Mouse (Mus musculus) adrenal gland, postnatal 36 days (tissue): ENCODE measurements around the gene Nop53. TPM values are rescaled to one million over a fixed set of nuclear protein-coding genes. Genes with fewer than 3 reads are reported as not detected.
A peak's percentile ranks its signal among the peaks of the same experiment; 100 is the strongest.

Experiments used
- DNase-seq, 2 experiments: peaks; one replicate each; pipeline ENCODE4 v3.0.0; 2021; ENCODE audit warnings: mixed read lengths in 1 of 2
- total RNA-seq, 2 experiments: library from RNA; stranded (reverse); gene quantifications; 2 replicates each; pipeline ENCODE4 v1.2.3; 2021

Gene Nop53
- total RNA-seq, 2 experiments from 2014 or later, result 181 to 189 TPM

- no peak for DNase-seq
Measured at GRCm38 (mm10) chr7:15960691-15961090, 14.8 kb upstream of the Nop53 start.

- DNase-seq, result no peak
Measured at GRCm38 (mm10) chr7:15956143-15956542, 10.3 kb upstream of the Nop53 start.

DNA sequence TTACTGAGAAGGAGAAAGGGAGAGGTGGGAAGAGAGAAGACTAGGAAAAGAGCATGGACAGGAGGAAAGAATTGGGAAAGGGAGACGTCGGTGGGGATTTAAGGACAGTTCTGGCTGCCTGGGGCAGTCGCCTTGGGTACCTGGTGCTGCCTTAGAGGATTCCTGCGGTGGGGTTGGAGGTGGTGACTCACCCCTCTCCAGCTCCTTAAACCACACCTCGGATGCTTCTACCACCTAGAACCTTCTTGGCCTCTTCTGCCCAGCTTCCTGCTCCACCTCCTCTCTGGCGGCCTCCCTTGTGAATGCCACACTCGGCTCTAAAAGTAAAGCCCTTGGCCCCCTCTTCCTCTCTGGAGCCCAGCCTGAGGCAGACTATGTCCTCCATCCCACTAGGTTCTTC is 9.6 kb upstream of the Nop53 start:
- DNase-seq, result no peak

- peak; percentile 25 to 61 for DNase-seq
Measured at GRCm38 (mm10) chr7:15954978-15955443, 9.1 kb upstream of the Nop53 start.

- no peak for DNase-seq
Measured at GRCm38 (mm10) chr7:15954436-15954835, 8.6 kb upstream of the Nop53 start.

DNA sequence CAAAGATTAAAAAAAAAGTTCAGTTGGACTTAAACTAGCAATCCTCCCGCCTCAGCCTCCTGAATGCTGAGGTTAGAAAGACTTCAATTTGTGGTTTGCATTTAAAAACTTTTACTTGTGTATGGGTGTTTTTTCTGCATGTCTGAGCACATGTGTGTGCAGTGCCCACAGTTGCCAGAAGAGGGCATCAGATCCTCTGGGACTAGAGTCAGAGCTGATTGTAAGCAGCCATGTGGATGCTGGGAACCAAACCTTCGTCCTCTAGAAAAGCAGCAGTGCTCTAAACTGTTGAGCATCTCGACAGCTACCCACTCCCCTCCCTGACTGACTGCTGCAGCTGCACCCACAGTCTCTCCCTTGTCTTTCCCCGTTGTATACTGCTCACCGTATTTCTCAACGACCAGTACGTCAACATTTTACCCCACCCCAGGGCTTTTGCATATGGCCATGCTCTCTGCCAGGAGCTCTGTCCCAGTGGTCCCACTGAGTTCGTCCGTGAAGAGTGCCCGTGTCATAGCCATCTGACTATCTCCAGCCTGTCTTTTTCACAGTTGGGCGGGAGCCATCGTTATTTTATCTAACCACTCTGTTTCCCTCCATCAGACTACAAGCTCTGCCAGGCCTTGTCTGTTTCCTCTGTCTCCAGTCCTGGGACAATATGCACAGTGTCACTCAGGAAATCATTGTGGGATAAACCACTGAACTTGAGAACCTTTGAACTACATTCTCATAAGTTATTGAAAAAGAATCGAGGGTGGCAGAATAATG is 7.6 kb upstream of the Nop53 start:
- no peak for DNase-seq

- DNase-seq, result no peak
Measured at GRCm38 (mm10) chr7:15952416-15952815, 6.5 kb upstream of the Nop53 start.

DNA sequence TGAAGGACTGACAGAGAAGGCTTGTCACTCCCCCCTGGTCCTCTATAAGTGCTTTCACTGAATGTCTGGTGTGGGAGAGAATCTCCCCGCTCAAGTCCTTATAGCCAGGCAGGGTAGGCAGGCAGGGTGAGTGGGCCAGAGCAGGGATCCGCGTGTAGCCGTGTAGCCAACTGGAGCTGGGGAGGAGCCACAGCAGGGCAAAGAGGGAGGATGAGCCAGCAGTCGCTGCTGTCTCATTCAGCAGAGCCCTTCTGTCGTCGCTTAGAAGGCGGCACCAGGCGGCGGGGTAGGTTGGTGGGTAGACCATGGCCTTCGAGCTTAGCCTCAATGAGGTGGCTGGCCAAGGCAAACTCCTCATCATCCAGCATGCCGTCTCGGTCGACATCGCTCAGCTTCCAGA is 4.1 kb upstream of the Nop53 start:
- DNase-seq, result no peak

- no peak for DNase-seq
Measured at GRCm38 (mm10) chr7:15949216-15949790, 3.4 kb upstream of the Nop53 start.

- peak; percentile 93 for DNase-seq
Measured at GRCm38 (mm10) chr7:15948381-15948941, 2.6 kb upstream of the Nop53 start.

GRCm38 (mm10) chr7:15947653-15948260 is 1.9 kb upstream of the Nop53 start:
- no peak for DNase-seq

GRCm38 (mm10) chr7:15945211-15945610 is 663 bp downstream of the Nop53 start:
- no peak for DNase-seq

- no peak for DNase-seq
Measured at GRCm38 (mm10) chr7:15944311-15944710, 1.6 kb downstream of the Nop53 start.

DNA sequence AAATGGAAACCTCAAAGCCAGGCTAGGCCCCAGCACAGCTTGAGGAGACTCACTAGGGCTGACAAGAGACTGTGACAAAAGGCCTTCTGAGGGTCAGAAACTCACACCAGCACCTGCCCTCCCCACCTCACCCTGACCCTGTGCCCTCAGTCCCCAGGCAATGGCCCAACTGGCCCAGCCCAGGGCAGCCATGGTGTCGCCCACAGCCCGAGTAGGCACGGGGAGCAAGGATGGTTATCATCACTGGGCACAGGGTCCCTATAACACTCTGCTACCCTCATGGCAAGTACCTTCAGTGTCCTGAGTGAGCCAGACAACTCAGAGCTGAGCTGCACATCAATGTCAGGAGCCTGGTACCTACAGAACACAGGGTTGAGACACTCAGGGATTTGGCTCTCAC is 7.3 kb downstream of the Nop53 start:
- DNase-seq, result no peak

DNA sequence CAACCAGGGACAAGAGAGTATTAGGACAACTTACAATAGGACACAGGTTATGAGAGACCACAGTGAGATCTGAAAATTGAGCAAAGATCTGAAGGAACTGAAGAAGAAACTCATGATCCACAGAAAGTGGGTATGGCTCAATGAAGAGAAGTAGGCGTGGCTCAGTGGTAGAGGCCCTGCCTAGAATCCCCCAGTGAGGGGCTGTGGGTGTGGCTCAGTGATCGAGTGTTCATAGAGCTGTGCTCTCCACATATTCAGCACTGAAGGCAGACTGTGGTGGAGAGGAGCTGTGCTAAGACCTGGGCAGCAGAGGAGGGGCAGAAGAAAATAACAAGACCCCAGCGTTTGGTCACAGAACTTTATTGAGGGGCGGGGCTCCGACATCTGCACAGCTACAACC is 8.4 kb downstream of the Nop53 start:
- no peak for DNase-seq

GRCm38 (mm10) chr7:15933437-15934359 is 12.2 kb downstream of the Nop53 start:
- DNase-seq, result no peak

DNA sequence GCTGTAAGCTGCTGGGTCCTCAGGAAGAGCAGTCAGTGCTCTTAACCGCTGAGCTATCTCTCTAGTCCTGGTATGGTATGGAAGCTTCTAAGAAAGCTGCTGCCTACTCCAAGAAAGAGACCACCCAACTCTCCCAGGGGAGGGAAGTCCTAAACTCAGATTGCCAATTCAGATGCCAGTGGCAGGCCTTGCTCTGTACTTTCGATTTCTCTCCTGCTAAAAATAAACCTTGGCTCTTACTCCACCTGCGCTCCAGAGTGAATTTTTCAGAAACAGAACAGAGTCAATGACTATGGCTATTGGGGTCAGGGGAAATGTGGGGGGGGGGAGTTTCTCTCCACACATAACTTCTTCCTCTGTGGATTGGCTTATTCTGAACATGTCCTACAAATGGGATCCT is 14.2 kb downstream of the Nop53 start:
- DNase-seq, result no peak

DNA sequence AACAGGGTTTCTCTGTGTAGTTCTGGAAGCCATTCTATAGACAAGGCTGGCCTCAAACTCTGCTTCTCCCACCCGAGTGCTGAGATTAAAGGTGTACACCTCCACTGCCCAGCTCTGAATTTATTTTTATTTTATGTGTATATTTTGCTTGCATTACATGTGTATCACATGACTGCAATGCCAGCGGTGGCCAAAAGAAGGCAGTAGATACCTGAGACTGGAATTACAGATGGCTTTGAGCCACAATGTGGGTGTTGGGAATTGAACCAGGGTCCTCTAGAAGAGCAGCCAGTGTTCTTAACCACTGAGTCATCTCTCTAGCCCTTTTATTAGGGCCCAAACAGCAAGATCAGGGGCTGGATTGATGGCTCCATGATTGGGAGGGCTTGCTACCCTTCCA is 15.3 kb downstream of the Nop53 start:
- DNase-seq, result no peak

- peak; percentile 76 to 91 for DNase-seq
Measured at GRCm38 (mm10) chr7:15929910-15930309, 16.0 kb downstream of the Nop53 start.

- peak; percentile 90 to 93 for DNase-seq
Measured at GRCm38 (mm10) chr7:15922220-15922773, 23.6 kb downstream of the Nop53 start, which contains the start of gene Selenow. Gene Selenow (minus strand): TSS chr7:15922402.

- DNase-seq, result peak; percentile 37 to 48
Measured at GRCm38 (mm10) chr7:15921796-15922195, 24.1 kb downstream of the Nop53 start.
